Mouse (Mus musculus) neural tube, embryonic 14.5 days (tissue): Measurements from ENCODE around the gene Gm45785. TPM values are rescaled to one million over a fixed set of nuclear protein-coding genes. Genes with fewer than 3 reads are reported as not detected.

Experiments used
- ATAC-seq: fragments of 200-750 bp; cut with Nextera tagmentation; 2 replicates; pipeline ENCODE4 v1.8.0; 2017; ENCODE audit warnings: low read depth, mild to moderate bottlenecking, moderate TSS enrichment, moderate library complexity
- H3K27ac ChIP-seq: fragments of 300-500 bp; sonication (generic); 2 replicates; pipeline ENCODE4 v1.5.1; 2014; ENCODE audit warnings: low read depth, mild to moderate bottlenecking, control low read depth, low read length, moderate library complexity, mixed read lengths
- H3K27me3 ChIP-seq: fragments of 300-500 bp; sonication (generic); 2 replicates; pipeline ENCODE4 v1.6.1; 2014; ENCODE audit warnings: low read length; ENCODE audit not compliant: control insufficient read depth, insufficient read depth
- H3K36me3 ChIP-seq: fragments of 300-500 bp; sonication (generic); 2 replicates; pipeline ENCODE4 v1.6.1; 2014; ENCODE audit warnings: low read length, mixed read lengths; ENCODE audit not compliant: control insufficient read depth, insufficient read depth
- H3K4me1 ChIP-seq: fragments of 300-500 bp; sonication (generic); 2 replicates; pipeline ENCODE4 v1.6.1; 2014; ENCODE audit warnings: low read length; ENCODE audit not compliant: control insufficient read depth, insufficient read depth
- H3K4me2 ChIP-seq: fragments of 300-500 bp; sonication (generic); 2 replicates; pipeline ENCODE4 v1.6.1; 2014; ENCODE audit warnings: mild to moderate bottlenecking, low read depth, low read length, control low read depth
- H3K4me3 ChIP-seq: fragments of 300-500 bp; sonication (generic); 2 replicates; pipeline ENCODE4 v1.5.1; 2014; ENCODE audit warnings: low read depth, low read length, control low read depth, mixed read lengths
- H3K9ac ChIP-seq: fragments of 300-500 bp; sonication (generic); replicated peaks from 2 replicates; pipeline ENCODE4 v1.6.1; 2014; ENCODE audit warnings: low read depth, mild to moderate bottlenecking, control low read depth, low read length, mixed read lengths
- H3K9me3 ChIP-seq: fragments of 300-500 bp; sonication (generic); 2 replicates; pipeline ENCODE4 v1.6.1; 2016; ENCODE audit warnings: low read length; ENCODE audit not compliant: control insufficient read depth
- WGBS: fragments of 180-500 bp; shearing (Covaris S2); extraction: QIAGEN DNeasy Blood & Tissue Kit; methylation state at CpG from one replicate; pipeline ENCODE4 v1.1.7; 2014; 5-methylcytosine and 5-hydroxymethylcytosine counted together
- polyA plus RNA-seq: library from polyadenylated mRNA; unstranded; fragments of >200 nt; fragmentation: Nextera tagmentation; extraction: Ambion mirVana; gene quantifications from 2 replicates; pipeline ENCODE4 v1.2.1, GENCODE M21; 2014

The Gm45785 gene
- polyA plus RNA-seq, result 0.56 TPM in 1 of 2 replicates, not detected in the other

- H3K9ac ChIP-seq, result peak within 1 kb of the TSS; percentile 81
- peak; percentile 81 for ATAC-seq
- peak within 1 kb of the TSS; percentile 67 for H3K4me3 ChIP-seq
- H3K27ac ChIP-seq, result peak within 1 kb of the TSS; percentile 89
- H3K9me3 ChIP-seq, result no peaks in the 10 kb centered on the region
- peaks cover 37% of the 10 kb centered on the region for H3K36me3 ChIP-seq
- peak within 1 kb of the TSS; percentile 97 for H3K4me2 ChIP-seq
- H3K4me1 ChIP-seq, result peaks cover 21% of the 10 kb centered on the region
- no peaks in the 10 kb centered on the region for H3K27me3 ChIP-seq
- 1% methylated on average over 51 of the region's 51 CpGs for WGBS
Observed at GRCm38 (mm10) chr7:140855860-140856784, at the start of gene Gm45785. Gene Gm45785, minus strand, starts transcription at chr7:140856331.

DNA sequence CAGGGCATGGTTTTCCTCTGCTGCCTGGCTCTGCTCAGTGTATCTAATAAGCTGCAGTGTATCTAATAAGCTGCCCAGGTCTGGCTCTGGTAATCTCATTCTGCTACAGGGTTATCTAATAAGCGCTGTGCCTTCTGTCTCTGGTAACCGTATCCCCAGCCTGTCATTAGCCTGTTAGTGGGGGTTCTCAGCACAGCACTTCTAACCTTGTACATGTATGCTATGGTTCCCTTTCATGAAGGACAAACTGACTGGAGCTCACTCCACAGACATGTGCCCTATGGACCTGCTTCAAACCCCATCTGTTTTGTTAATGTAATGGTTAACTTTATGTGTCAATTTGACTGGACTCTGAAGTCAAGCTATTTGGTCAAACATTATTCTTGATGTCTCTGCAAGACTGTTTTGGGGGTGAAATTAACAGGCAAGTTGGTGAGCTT lies 49.5 kb upstream of the Gm45785 start:
- Histone ChIP-seq H3K27me3 (no peaks in the 10 kb centered on the region), H3K9me3 (no peaks in the 10 kb centered on the region), H3K36me3 (no peaks in the 10 kb centered on the region), H3K4me3 (no peak overlapping the region), H3K4me2 (no peak overlapping the region), H3K9ac (no peak overlapping the region), H3K4me1 (0 out of 2 replicates have a peak, but pooled peaks cover 3% of the 10 kb centered on the region), H3K27ac (no peak overlapping the region)
- WGBS, result 91% methylated on average over 2 of the region's 2 CpGs
- no peak for ATAC-seq

- peaks cover 5% of the 10 kb centered on the region for H3K36me3 ChIP-seq
- H3K9me3 ChIP-seq, result no peaks in the 10 kb centered on the region
- H3K27me3 ChIP-seq, result no peaks in the 10 kb centered on the region
- H3K27ac ChIP-seq, result 0 out of 2 replicates have a peak overlapping the region, but pooled peaks have one; percentile 34
- no peak overlapping the region for H3K4me2 ChIP-seq
- no peak overlapping the region for H3K4me3 ChIP-seq
- H3K4me1 ChIP-seq, result no peaks in the 10 kb centered on the region
- ATAC-seq, result peak; percentile 69
- WGBS, result 23% methylated on average over 13 of the region's 13 CpGs
- H3K9ac ChIP-seq, result 0 out of 2 replicates have a peak overlapping the region, but pooled peaks have one; percentile 21
Observed at GRCm38 (mm10) chr7:140903212-140903611, 47.1 kb upstream of the Gm45785 start.

DNA sequence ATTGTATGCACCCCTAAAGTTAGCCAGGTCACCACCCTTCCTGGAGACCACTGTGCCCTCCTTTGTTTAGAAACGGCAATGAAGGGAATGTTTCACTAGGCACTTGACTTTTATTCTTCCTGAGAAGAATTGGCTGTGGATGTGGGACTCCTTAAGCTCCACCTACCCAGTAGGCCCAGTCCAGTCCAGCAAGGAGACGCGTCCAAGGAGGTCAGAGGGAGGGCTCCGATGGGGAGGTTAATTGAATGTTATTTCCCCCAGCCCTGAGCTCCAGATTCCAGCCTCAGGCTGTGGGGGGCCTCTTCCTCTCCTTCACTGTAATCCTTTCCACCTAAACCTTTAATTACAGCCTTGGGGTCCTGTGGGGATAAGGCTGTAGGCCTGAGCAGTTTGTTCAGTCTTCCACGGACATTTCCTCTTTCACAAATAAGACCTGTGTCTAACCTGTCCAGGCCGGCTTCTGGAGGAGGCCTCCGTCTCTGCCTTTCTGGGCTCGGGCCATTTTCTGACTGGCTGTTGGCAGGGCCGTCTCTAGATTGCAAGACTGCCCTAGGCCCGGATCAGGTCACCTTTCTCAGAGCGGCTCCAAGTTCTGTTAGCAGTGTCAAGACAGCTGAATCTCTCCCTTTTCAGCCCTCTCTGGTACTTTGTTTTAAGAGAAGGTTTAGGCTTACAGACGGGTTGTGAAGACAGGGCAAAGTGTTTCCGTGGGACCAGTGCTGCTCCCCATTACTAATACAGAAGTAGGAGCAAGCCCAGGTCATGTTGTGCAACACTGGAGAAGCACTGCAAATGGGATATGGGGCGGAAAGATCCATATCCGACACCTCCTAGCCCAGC lies 46.1 kb upstream of the Gm45785 start:
- H3K9ac ChIP-seq, result no peak overlapping the region
- WGBS, result 82% methylated on average over 15 of the region's 15 CpGs
- no peak overlapping the region for H3K4me3 ChIP-seq
- peaks cover 15% of the 10 kb centered on the region for H3K36me3 ChIP-seq
- no peak for ATAC-seq
- H3K27ac ChIP-seq, result no peak overlapping the region
- H3K4me2 ChIP-seq, result no peak overlapping the region
- H3K27me3 ChIP-seq, result no peaks in the 10 kb centered on the region
- H3K9me3 ChIP-seq, result no peaks in the 10 kb centered on the region
- H3K4me1 ChIP-seq, result no peaks in the 10 kb centered on the region

DNA sequence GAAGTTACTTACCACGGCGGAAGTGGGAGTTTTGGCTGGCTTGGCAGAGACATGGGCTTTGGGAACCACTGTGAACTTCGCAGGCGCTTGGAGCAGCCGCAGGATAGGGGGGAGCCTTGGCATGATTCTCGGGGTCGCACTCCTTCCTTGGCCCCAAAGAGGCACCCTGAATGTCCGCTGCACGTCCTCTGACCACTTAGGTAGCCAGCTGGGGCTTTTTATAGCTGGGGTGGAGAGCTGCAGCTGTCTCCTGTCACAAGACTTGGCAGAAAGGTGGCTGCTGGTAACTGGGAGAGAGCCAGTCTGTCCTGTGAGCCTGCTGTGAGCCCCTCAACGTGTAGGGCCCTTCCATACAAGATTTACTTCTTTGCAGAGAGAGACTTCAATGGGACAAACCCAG lies 44.1 kb upstream of the Gm45785 start, which contains the start of gene Cox8b:
Gene Cox8b, minus strand, starts transcription at position 227 of the 400 bp plus-strand sequence.
- Histone ChIP-seq H3K4me1 (no peaks in the 10 kb centered on the region), H3K4me2 (no peak within 1 kb of the TSS), H3K27ac (no peak within 1 kb of the TSS), H3K4me3 (no peak within 1 kb of the TSS), H3K27me3 (no peaks in the 10 kb centered on the region), H3K9ac (no peak within 1 kb of the TSS), H3K36me3 (peaks cover 24% of the 10 kb centered on the region), H3K9me3 (no peaks in the 10 kb centered on the region)
- WGBS, result 77% methylated on average over 10 of the region's 10 CpGs
- no peak for ATAC-seq

GRCm38 (mm10) chr7:140899121-140899520 lies 43.0 kb upstream of the Gm45785 start:
- H3K36me3 ChIP-seq, result peaks cover 30% of the 10 kb centered on the region
- 79% methylated on average over 3 of the region's 3 CpGs for WGBS

GRCm38 (mm10) chr7:140897863-140898262 lies 41.7 kb upstream of the Gm45785 start:
- Histone ChIP-seq H3K4me2 (no peak overlapping the region), H3K27me3 (no peaks in the 10 kb centered on the region), H3K9me3 (no peaks in the 10 kb centered on the region), H3K36me3 (peaks cover 35% of the 10 kb centered on the region), H3K4me1 (no peaks in the 10 kb centered on the region), H3K27ac (no peak overlapping the region), H3K9ac (no peak overlapping the region), H3K4me3 (no peak overlapping the region)
- WGBS, result 94% methylated on average over 7 of the region's 7 CpGs
- ATAC-seq, result no peak

More at GRCm38 (mm10) chr7:140899121-140899520, 43.0 kb upstream of the Gm45785 start:
- H3K27ac ChIP-seq, result no peak overlapping the region
- no peak for ATAC-seq
- no peaks in the 10 kb centered on the region for H3K4me1 ChIP-seq
- no peak overlapping the region for H3K9ac ChIP-seq
- no peaks in the 10 kb centered on the region for H3K9me3 ChIP-seq
- no peak overlapping the region for H3K4me3 ChIP-seq
- no peak overlapping the region for H3K4me2 ChIP-seq
- no peaks in the 10 kb centered on the region for H3K27me3 ChIP-seq

GRCm38 (mm10) chr7:140894611-140895010 lies 38.5 kb upstream of the Gm45785 start:
- ATAC-seq, result no peak

More at GRCm38 (mm10) chr7:140894611-140895010, 38.5 kb upstream of the Gm45785 start:
- no peak overlapping the region for H3K9ac ChIP-seq
- no peaks in the 10 kb centered on the region for H3K9me3 ChIP-seq
- no peak overlapping the region for H3K4me3 ChIP-seq
- H3K4me2 ChIP-seq, result no peak overlapping the region
- no peaks in the 10 kb centered on the region for H3K27me3 ChIP-seq
- no peak overlapping the region for H3K27ac ChIP-seq
- no peaks in the 10 kb centered on the region for H3K4me1 ChIP-seq
- H3K36me3 ChIP-seq, result peaks cover 53% of the 10 kb centered on the region
- WGBS, result 95% methylated on average over 3 of the region's 3 CpGs
